Mouse (Mus musculus) cerebellum, adult 2 months (tissue): Measurements from ENCODE around the gene Myo1a.

Experiments used
- CTCF ChIP-seq: fragments of 200-500 bp; IDR thresholded peaks from 2 replicates; pipeline ENCODE4 v1.5.1; 2011; ENCODE audit warnings: low read depth, mild to moderate bottlenecking, control low read depth, low read length, moderate library complexity, borderline replicate concordance; ENCODE audit not compliant: insufficient read depth
- POLR2A ChIP-seq: fragments of 200-500 bp; IDR thresholded peaks from 2 replicates; pipeline ENCODE4 v1.6.1; 2011; ENCODE audit warnings: low read length, control low read depth, borderline replicate concordance; ENCODE audit not compliant: insufficient read depth

DNA sequence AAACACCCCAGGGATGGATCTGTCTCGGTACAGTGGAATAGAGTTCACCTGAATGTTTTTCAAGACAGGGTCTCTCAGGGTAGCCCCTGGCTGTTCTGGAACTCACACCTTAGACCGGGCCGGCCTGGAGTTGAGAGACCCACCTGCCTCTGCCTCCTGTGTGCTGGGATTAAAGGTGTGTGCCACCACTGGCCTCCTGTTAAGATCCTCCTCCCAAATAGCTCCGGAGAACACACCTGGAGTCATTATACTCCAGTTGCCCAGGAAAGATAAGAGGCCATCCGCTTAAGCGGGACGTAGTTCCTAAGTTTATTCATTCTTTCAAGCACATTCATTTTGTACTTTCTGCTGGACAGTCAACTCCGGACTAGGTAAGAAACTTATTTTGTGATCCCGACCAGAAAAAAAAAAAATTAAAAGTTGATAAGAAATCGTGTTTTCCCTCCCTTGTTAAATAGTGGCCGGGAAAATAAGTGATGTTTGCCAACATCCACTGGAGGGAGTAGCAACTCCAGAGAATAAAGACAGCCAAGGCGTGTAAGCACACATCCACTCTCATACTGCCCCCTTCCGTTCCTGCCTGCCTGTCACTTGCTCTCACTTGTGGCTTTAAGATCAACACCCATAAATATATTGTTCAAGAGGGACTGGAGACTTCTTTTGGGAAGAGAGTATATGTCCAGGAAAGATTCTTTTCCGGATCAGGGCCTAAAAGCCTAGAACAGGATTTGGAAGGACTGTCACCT lies 27.2 kb upstream of the Myo1a start:
- TF ChIP-seq POLR2A: no peak
- TF ChIP-seq CTCF: peak; percentile 80
